Mouse (Mus musculus) liver, postnatal 0 days (tissue): ENCODE results near the gene Cab39l.

ENCODE experiments used
- CTCF ChIP-seq: sonication (generic); IDR thresholded peaks from 2 replicates; pipeline ENCODE4 v1.5.1; 2016; ENCODE audit warnings: antibody characterized with exemption, low read depth
- EP300 ChIP-seq: IDR thresholded peaks from 2 replicates; pipeline ENCODE4 v1.6.1; 2016; ENCODE audit warnings: antibody characterized with exemption, low read depth, mild to moderate bottlenecking

- TF ChIP-seq CTCF (no peak), EP300 (no peak)
These were observed 733 bp upstream of the Cab39l start for GRCm38 (mm10) chr14:59440039-59440438.
